In the genomic region with DNA sequence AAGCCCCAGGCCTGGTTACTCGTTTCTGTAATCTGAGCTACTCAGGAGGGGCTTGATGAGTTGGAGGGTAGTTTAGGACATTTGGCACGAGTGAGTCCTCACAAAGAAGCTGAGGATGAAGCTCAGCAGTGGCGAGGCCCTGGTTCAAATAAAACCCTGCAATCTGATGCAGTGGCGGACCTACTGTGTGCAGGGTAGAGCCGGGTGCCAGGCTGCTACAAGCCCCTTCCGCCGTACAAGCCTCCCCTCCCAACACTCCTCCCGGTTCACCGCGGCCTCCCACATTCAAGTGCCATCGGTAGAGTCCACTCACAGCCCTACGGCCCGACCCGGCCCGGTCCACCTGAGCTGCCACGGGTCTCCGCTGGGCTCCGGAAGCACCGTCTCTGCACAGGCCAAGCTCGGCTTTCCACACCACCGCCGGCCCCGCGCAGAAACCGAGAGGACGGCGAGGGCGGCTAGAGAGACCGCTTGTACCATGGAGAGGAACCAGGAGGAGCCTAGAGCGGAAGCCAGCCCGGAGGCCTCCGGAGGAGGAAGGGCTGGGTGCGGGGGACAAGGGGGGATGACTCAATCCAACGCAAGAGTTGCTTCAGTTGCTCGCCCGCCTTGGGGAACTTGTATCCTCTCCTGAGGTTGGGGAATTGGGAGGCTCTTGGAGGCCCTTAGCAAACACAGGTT, we compare ENCODE assay signal across 8 mouse cellular contexts. TPM values are rescaled to one million over a fixed set of nuclear protein-coding genes. Genes with fewer than 3 reads are reported as not detected.
A peak's percentile ranks its signal among the peaks of the same experiment; 100 is the strongest.
DNase-seq lines count a peak whose midpoint lies in the region; ATAC-seq lines count a peak whose summit lies in the region.

A gene (minus strand): TSS at position 466 of the 681 bp plus-strand sequence.

- peak within 1 kb of the TSS; percentile 88 for H3K9ac ChIP-seq in hindbrain, embryonic 14.5 days

- peak within 1 kb of the TSS; percentile 69 for H3K4me2 ChIP-seq in hindbrain, embryonic 14.5 days (replicated peaks)

- ATAC-seq in hindbrain, embryonic 14.5 days (ENCODE audit: low FRiP score) = peak; percentile 97

- H3K4me3 ChIP-seq in hindbrain, embryonic 14.5 days (replicated peaks; ENCODE audit: low read length) = peak within 1 kb of the TSS; percentile 73

- no peaks in the 10 kb centered on the region for H3K36me3 ChIP-seq in hindbrain, embryonic 14.5 days (replicated peaks; ENCODE audit: control insufficient read depth, insufficient read depth)

- 0 out of 2 replicates have a peak within 1 kb of the TSS, but pooled peaks have one; percentile 29 for H3K27ac ChIP-seq in hindbrain, embryonic 14.5 days

- peaks cover 11% of the 10 kb centered on the region for H3K4me1 ChIP-seq in hindbrain, embryonic 14.5 days (replicated peaks; ENCODE audit: control insufficient read depth, insufficient read depth, low read length)

- no peaks in the 10 kb centered on the region for H3K27me3 ChIP-seq in hindbrain, embryonic 14.5 days (ENCODE audit: control insufficient read depth, insufficient read depth, low read length)

- WGBS in hindbrain, embryonic 14.5 days = 2% methylated on average over 36 of the region's 36 CpGs

- DNase-seq in R1 (ENCODE audit: low read depth, low spot score) = peak; percentile 91
- peak; percentile 88 to 90 for DNase-seq in cerebellum, postnatal 25 days
- DNase-seq in frontal cortex, postnatal 25 days (ENCODE audit: low spot score in 2 of 2) = peak; percentile 61 to 73
- DNase-seq in hindbrain, embryonic 14.5 days (ENCODE audit: low spot score) = peak; percentile 87
- DNase-seq in layer of hippocampus, postnatal 36 days = peak; percentile 86 to 89
- peak; percentile 87 for DNase-seq in lung, postnatal 36 days
- peak; percentile 94 for DNase-seq in retina, postnatal 1 day
- peak; percentile 73 to 83 for DNase-seq in urinary bladder, adult 18-20 months (ENCODE audit: low spot score in 2 of 2)

- no peaks in the 10 kb centered on the region for H3K9me3 ChIP-seq in hindbrain, embryonic 14.5 days (ENCODE audit: control insufficient read depth, low read length)

RNA-seq across cellular contexts. Expression of the gene that starts here (rescaled TPM):
- polyA plus RNA-seq in hindbrain, embryonic 14.5 days (2014; fragmentation: Nextera tagmentation; extraction: Ambion mirVana) = 37.9 and 39.4 TPM in 2 replicates
- total RNA-seq in layer of hippocampus, postnatal 36 days (2021) = 10 to 100 TPM; 52.8 to 53.5 TPM

Comparison
In these comparisons a context has a peak if more than half of its experiments do, and no peak if none do; other contexts are left out.
1. Peak in every context shown above with its lines: DNase-seq, ATAC-seq, H3K4me3 ChIP-seq and H3K27ac ChIP-seq.